Mouse (Mus musculus): ENCODE measurements around the gene Dnajb3. TPM values are rescaled to one million over a fixed set of nuclear protein-coding genes. Genes with fewer than 3 reads are reported as not detected.
A peak's percentile ranks its signal among the peaks of the same experiment; 100 is the strongest.

The Dnajb3 gene
- total RNA-seq (2014; rRNA removed): 4.7 and 7.5 TPM in 2 replicates
- polyA plus RNA-seq (2015; fragmentation: Nextera tagmentation; extraction: Ambion mirVana): 8.6 and 11.7 TPM in 2 replicates

DNA sequence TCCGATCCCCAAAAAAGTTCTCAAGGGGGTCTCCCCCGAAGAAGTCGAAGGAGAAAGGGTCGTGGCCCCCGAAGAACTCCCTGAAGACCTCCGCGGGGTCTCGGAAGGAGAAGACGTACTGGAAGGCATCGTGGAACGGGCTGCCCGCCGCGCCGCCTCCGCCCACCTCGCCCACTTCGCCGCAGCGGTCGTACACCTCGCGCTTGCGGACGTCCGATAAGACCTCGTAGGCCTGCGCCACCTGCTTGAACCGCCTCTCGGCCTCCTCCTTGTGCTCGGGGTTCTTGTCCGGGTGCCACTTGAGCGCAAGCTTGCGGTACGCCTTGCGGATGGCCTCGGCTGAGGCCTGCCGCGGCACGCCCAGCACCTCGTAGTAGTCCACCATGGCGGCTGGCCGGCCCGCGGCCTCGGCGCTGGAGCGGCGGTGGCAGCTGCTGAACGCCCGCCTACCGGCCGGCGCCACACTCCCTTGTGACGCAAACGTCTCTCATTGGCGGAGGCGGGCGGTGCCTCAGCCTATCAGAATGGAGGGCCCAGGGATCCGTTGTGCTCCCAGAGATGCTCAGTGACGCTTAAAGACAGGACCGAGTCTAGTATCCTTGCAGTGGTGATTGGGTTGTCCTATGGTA lies at the start of gene Dnajb3:
Gene Dnajb3 (minus strand): TSS at position 489 of the 629 bp plus-strand sequence.
- Histone ChIP-seq H3K36me3 (ENCODE audit: insufficient read depth, low read length) (no peaks in the 10 kb centered on the region), H3K9ac (replicated peaks; ENCODE audit: low read length) (peak within 1 kb of the TSS; percentile 58), H3K4me2 (ENCODE audit: low read depth, low read length) (peak within 1 kb of the TSS; percentile 74), H3K27ac (peak within 1 kb of the TSS; percentile 48; the same call in 1 of the 2 replicates), H3K27me3 (ENCODE audit: insufficient read depth, low read length) (no peaks in the 10 kb centered on the region), H3K4me1 (ENCODE audit: insufficient read depth, low read length) (peaks cover 4% of the 10 kb centered on the region; the same call in 1 of the 2 replicates), H3K9me3 (ENCODE audit: low read length) (no peaks in the 10 kb centered on the region), H3K4me3 (ENCODE audit: low read length) (peak within 1 kb of the TSS; percentile 40)
- WGBS: 6% methylated on average over 62 of the region's 62 CpGs
- peak; percentile 99 for ATAC-seq
- DNase-seq (ENCODE audit: low spot score): peak; percentile 93
- no peak for TF ChIP-seq CTCF (IDR thresholded peaks at IDR 0.05; ENCODE audit: low read depth)

DNA sequence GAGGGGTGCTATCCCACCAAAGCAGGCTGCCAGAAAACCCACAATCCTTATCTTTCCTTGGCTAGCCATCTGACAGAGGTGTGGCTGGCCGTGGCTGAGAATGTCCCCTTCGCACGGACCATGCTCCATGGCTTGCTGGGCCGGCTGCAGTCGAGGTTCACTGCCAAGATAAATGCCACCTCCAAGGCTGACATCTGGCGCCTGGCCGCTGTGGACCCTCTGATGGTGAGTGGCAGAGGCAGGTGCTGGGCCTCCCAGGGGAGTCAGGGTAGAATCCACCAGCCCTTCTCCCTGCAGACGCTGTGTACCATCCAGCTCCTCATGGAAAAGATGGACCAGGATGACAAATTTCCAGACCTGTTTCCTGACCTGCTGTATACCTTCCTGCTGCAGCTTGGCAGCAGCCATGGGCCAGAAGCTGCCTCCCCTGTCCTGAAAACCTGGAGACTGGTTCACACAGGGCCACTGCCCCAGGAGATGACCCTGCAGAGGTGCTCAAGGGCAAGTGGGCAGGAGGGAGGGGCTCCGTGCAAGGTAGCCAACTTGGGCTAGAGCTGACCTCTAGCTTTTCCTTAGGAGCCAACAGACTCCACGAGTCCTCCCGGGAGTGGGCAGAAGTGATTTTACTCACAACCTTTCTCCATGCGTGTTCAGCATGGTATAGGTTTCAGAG lies 49.3 kb upstream of the Dnajb3 start:
- Histone ChIP-seq H3K4me3 (ENCODE audit: low read length) (no peak overlapping the region), H3K9ac (replicated peaks; ENCODE audit: low read length) (no peak overlapping the region), H3K27me3 (ENCODE audit: insufficient read depth, low read length) (no peaks in the 10 kb centered on the region), H3K36me3 (ENCODE audit: insufficient read depth, low read length) (no peaks in the 10 kb centered on the region), H3K9me3 (ENCODE audit: low read length) (peaks cover 54% of the 10 kb centered on the region), H3K27ac (no peak overlapping the region), H3K4me1 (ENCODE audit: insufficient read depth, low read length) (no peaks in the 10 kb centered on the region), H3K4me2 (ENCODE audit: low read depth, low read length) (no peak overlapping the region)
- no peak for TF ChIP-seq CTCF (IDR thresholded peaks at IDR 0.05; ENCODE audit: low read depth)
- 85% methylated on average over 12 of the region's 12 CpGs for WGBS
- peak; percentile 15; the same call in 1 of the 2 replicates for ATAC-seq
- DNase-seq (ENCODE audit: low spot score): peak; percentile 71

DNA sequence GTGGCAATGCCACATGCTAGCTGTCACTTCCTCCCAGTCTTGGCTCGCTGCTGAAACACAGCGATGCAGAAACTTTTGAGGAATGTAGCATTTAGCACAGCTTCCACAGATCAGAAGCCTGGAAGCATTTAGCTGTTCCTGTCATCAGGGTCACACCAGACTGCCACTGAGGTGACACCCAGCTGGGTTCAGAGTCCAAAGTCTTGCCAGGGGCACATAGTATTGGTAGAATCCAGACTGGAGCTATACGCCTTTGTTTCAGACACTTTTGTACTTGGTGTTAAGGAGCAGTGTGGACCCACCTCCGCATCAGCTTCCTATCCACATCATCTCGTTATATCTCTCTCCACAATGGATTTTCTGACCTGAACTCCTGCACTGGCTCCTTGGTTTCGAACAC lies 48.0 kb upstream of the Dnajb3 start:
- ATAC-seq (no peak), DNase-seq (ENCODE audit: low spot score) (no peak)
- Histone ChIP-seq H3K4me3 (ENCODE audit: low read length) (no peak overlapping the region), H3K36me3 (ENCODE audit: insufficient read depth, low read length) (no peaks in the 10 kb centered on the region), H3K27ac (no peak overlapping the region), H3K9ac (replicated peaks; ENCODE audit: low read length) (no peak overlapping the region), H3K4me1 (ENCODE audit: insufficient read depth, low read length) (no peaks in the 10 kb centered on the region), H3K9me3 (ENCODE audit: low read length) (peaks cover 68% of the 10 kb centered on the region), H3K27me3 (ENCODE audit: insufficient read depth, low read length) (no peaks in the 10 kb centered on the region), H3K4me2 (ENCODE audit: low read depth, low read length) (no peak overlapping the region)
- no peak for TF ChIP-seq CTCF (IDR thresholded peaks at IDR 0.05; ENCODE audit: low read depth)
- WGBS: 74% methylated on average over 6 of the region's 6 CpGs

DNA sequence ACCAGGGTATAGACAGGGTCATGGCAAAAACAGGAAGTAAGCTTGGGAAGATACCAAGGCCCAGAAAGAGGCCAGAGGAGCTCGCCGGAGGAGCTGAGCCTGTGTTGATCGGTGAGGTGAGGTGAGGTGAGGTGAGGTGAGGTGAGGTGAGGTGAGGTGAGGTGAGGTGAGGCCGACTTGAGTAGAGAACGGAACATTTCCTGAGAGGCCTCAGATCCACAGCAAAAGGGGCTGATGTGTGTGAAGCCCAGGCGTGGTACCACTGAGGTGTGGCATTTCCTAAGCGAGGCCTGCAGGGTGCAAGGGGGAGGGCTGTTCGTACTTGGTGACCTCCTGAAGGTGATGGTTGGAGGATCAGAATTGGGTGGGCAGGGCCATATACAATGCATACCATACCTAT lies 47.5 kb upstream of the Dnajb3 start:
- Histone ChIP-seq H3K4me3 (ENCODE audit: low read length) (no peak overlapping the region), H3K4me1 (ENCODE audit: insufficient read depth, low read length) (no peaks in the 10 kb centered on the region), H3K9me3 (ENCODE audit: low read length) (peaks cover 72% of the 10 kb centered on the region), H3K9ac (replicated peaks; ENCODE audit: low read length) (no peak overlapping the region), H3K36me3 (ENCODE audit: insufficient read depth, low read length) (no peaks in the 10 kb centered on the region), H3K27me3 (ENCODE audit: insufficient read depth, low read length) (no peaks in the 10 kb centered on the region), H3K4me2 (ENCODE audit: low read depth, low read length) (no peak overlapping the region), H3K27ac (no peak overlapping the region)
- DNase-seq (ENCODE audit: low spot score): no peak
- WGBS: 75% methylated on average over 8 of the region's 8 CpGs
- TF ChIP-seq CTCF (IDR thresholded peaks at IDR 0.05; ENCODE audit: low read depth): no peak
- ATAC-seq: no peak

DNA sequence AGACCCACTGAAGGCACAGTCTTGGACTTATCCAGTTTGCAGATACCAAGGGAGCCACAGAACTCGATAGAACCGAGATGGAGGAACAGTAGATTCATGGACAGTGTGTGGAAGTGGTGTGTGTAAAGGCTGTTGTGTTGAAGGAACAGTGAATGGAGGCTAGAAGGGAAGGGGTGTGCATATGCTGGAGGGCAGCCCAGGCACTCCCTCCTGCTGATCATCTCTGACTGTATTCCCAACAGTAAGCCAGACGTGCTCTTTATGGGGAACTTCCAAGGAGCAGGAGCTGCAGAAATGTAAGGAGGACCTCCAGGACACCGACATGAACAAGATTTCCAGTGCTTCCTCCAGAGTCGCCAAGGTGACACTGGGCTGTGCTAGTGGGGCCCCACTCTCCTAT lies 44.4 kb upstream of the Dnajb3 start:
- DNase-seq (ENCODE audit: low spot score): no peak
- 80% methylated on average over 5 of the region's 5 CpGs for whole genome bisulfite sequencing
- TF ChIP-seq CTCF (IDR thresholded peaks at IDR 0.05; ENCODE audit: low read depth): no peak

DNA sequence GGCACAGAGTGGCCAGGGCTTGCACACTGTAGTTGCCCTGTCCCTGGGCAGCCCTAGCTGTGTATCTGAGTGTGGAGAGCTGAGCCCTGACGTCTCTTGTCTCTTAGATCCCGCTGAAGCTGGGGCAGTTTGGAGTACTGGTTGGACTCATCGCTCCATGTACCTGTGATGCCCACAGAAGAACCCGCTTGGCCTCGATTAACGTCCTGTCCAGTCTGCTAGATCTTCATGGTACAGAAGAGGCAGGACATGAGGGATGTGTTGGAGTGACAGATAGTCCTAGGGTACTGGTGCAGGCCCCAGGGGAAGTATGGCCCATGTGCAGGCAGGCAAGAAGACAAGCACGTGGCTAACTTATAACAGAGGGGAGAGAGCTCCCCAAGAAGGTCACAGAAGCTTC lies 44.0 kb upstream of the Dnajb3 start:
- Histone ChIP-seq H3K4me2 (ENCODE audit: low read depth, low read length) (no peak overlapping the region), H3K4me3 (ENCODE audit: low read length) (no peak overlapping the region), H3K9ac (replicated peaks; ENCODE audit: low read length) (no peak overlapping the region), H3K27ac (no peak overlapping the region), H3K4me1 (ENCODE audit: insufficient read depth, low read length) (no peaks in the 10 kb centered on the region), H3K27me3 (ENCODE audit: insufficient read depth, low read length) (no peaks in the 10 kb centered on the region), H3K36me3 (ENCODE audit: insufficient read depth, low read length) (no peaks in the 10 kb centered on the region), H3K9me3 (ENCODE audit: low read length) (peaks cover 81% of the 10 kb centered on the region)
- ATAC-seq: 0 out of 2 replicates have a peak, but pooled peaks have one; percentile 4
- TF ChIP-seq CTCF (IDR thresholded peaks at IDR 0.05; ENCODE audit: low read depth): no peak
- 76% methylated on average over 7 of the region's 7 CpGs for WGBS
- DNase-seq (ENCODE audit: low spot score): no peak

More for the DNA sequence above, 44.4 kb upstream of the Dnajb3 start:
- Histone ChIP-seq H3K9ac (replicated peaks; ENCODE audit: low read length) (no peak overlapping the region), H3K4me1 (ENCODE audit: insufficient read depth, low read length) (no peaks in the 10 kb centered on the region), H3K4me2 (ENCODE audit: low read depth, low read length) (no peak overlapping the region), H3K27me3 (ENCODE audit: insufficient read depth, low read length) (no peaks in the 10 kb centered on the region), H3K27ac (no peak overlapping the region), H3K9me3 (ENCODE audit: low read length) (peaks cover 79% of the 10 kb centered on the region), H3K36me3 (ENCODE audit: insufficient read depth, low read length) (no peaks in the 10 kb centered on the region), H3K4me3 (ENCODE audit: low read length) (no peak overlapping the region)
- no peak for ATAC-seq

DNA sequence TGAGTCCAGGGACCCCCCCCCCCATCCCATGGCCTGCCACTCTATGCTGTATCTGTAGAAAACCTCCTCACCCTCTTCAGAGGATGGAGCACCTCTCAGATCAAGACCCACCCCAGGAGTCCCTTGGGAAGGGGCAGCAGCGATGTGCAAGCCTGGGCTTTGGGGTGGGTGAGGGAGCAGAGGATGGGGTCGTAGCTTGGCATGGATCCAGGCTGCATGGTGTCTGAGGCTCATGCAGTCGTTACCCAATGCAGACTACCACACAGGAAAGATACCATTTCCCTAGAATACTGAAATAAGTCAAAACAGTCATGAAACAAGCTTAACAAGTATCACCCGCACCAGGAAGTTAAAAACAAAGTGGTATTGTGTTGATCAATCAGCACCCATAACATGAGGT lies 43.1 kb upstream of the Dnajb3 start:
- no peak overlapping the region for H3K4me3 ChIP-seq (ENCODE audit: low read length)
- H3K4me1 ChIP-seq (ENCODE audit: insufficient read depth, low read length): no peaks in the 10 kb centered on the region
- TF ChIP-seq CTCF (IDR thresholded peaks at IDR 0.05; ENCODE audit: low read depth): no peak
- no peak overlapping the region for H3K27ac ChIP-seq
- DNase-seq (ENCODE audit: low spot score) (no peak), ATAC-seq (no peak)
- no peak overlapping the region for H3K4me2 ChIP-seq (ENCODE audit: low read depth, low read length)
- no peak overlapping the region for H3K9ac ChIP-seq (replicated peaks; ENCODE audit: low read length)
- H3K36me3 ChIP-seq (ENCODE audit: insufficient read depth, low read length): no peaks in the 10 kb centered on the region
- WGBS: 69% methylated on average over 4 of the region's 4 CpGs
- H3K9me3 ChIP-seq (ENCODE audit: low read length): peaks cover 86% of the 10 kb centered on the region
- no peaks in the 10 kb centered on the region for H3K27me3 ChIP-seq (ENCODE audit: insufficient read depth, low read length)
